ENCODE assay signal across 32 mouse cellular contexts in genomic region chr6:29777238-29777555, GRCm38 (mm10). TPM values are rescaled to one million over a fixed set of nuclear protein-coding genes. Genes with fewer than 3 reads are reported as not detected.
A peak's percentile ranks its signal among the peaks of the same experiment; 100 is the strongest.
DNase-seq lines count a peak whose midpoint lies in the region; ATAC-seq and TF ChIP-seq lines count a peak whose summit lies in the region.
"Had no signal": no experiment of that assay in that cellular context is flagged by ENCODE, and none has a peak within 500 bp of the region (broad histone marks: within the 10 kb centered on the region; RNA-seq: fewer than 3 reads in every experiment).

No protein-coding gene starts in this region.

- H3K79me2 ChIP-seq in MEL (ENCODE audit: control insufficient read depth, insufficient read depth, low read length, poor library complexity): peaks cover 11% of the 10 kb centered on the region

- TF ChIP-seq EP300 in MEL (IDR thresholded peaks at IDR 0.05; ENCODE audit: low read depth in 1 of 2, low read length in 2 of 2): no peak

- no peaks in the 10 kb centered on the region for H3K36me3 ChIP-seq in kidney, embryonic 14.5 days (ENCODE audit: control insufficient read depth, insufficient read depth, low read length)
- H3K36me3 ChIP-seq in MEL (ENCODE audit: control insufficient read depth in 1 of 2, insufficient read depth in 2 of 2, low read length in 2 of 2): peaks cover 0 to 50% of the 10 kb centered on the region in 2 experiments; a peak in 2 of 4 replicates
- H3K36me3 ChIP-seq in small intestine, adult 2 months (ENCODE audit: control insufficient read depth, insufficient read depth, low read length): peaks cover 1% of the 10 kb centered on the region; the same call in 1 of the 2 replicates
- H3K36me3 ChIP-seq: embryonic facial prominence, embryonic 15.5 days; forebrain, embryonic 12.5 days; hindbrain, embryonic 15.5 days; kidney, embryonic 15.5 days; midbrain, embryonic 13.5 days had no signal

- DNase-seq in kidney, adult 9 months: peak; percentile 73
- peak; percentile 36 for DNase-seq in A20 (ENCODE audit: low read depth, low spot score)
- peak; percentile 40 for DNase-seq in MEL (ENCODE audit: low read depth, low spot score)
- DNase-seq in embryo, embryonic 9.5 days (ENCODE audit: extremely low spot score): no peak
- DNase-seq: adrenal gland, postnatal 25 days; cerebellum, adult 18-20 months; cerebellum, postnatal 14 days; forebrain, postnatal 0 days; gastrocnemius, postnatal 14 days; heart, postnatal 14 days; lung, adult 18-20 months; lung, postnatal 4 days; right cerebral cortex, postnatal 25 days; spleen, adult 18-20 months; thymus, adult 18-20 months; thymus, postnatal 36 days had no signal

- H3K4me2 ChIP-seq in kidney, embryonic 14.5 days (replicated peaks; ENCODE audit: low read depth, low read length): no peak overlapping the region
- H3K4me2 ChIP-seq: embryonic facial prominence, embryonic 15.5 days; forebrain, embryonic 12.5 days; hindbrain, embryonic 15.5 days; kidney, embryonic 15.5 days; limb, embryonic 13.5 days; midbrain, embryonic 13.5 days had no signal

- no peak for TF ChIP-seq RAD21 in MEL (IDR thresholded peaks at IDR 0.05; ENCODE audit: low read depth, low read length)

- ATAC-seq in kidney, embryonic 14.5 days (ENCODE audit: low FRiP score, low TSS enrichment): no peak
- no peak for ATAC-seq in inflammation-experienced regulatory T-cells, adult 6 months
- ATAC-seq: forebrain, postnatal 0 days; lung, postnatal 0 days; midbrain, embryonic 13.5 days had no signal

- H3K27me3 ChIP-seq in kidney, embryonic 14.5 days (ENCODE audit: control insufficient read depth, insufficient read depth, low read length): no peaks in the 10 kb centered on the region
- no peaks in the 10 kb centered on the region for H3K27me3 ChIP-seq in MEL (ENCODE audit: control insufficient read depth in 1 of 2, insufficient read depth in 2 of 2, low read length in 2 of 2)
- H3K27me3 ChIP-seq in small intestine, adult 2 months (ENCODE audit: control insufficient read depth, insufficient read depth, low read length): no peaks in the 10 kb centered on the region
- H3K27me3 ChIP-seq: embryonic facial prominence, embryonic 15.5 days; forebrain, embryonic 12.5 days; hindbrain, embryonic 15.5 days; kidney, embryonic 15.5 days; limb, embryonic 13.5 days; megakaryocyte, embryonic 14.5 days; midbrain, embryonic 13.5 days had no signal

- no peak overlapping the region for H3K27ac ChIP-seq in kidney, embryonic 14.5 days (ENCODE audit: low read depth, low read length)
- H3K27ac ChIP-seq in MEL (ENCODE audit: control insufficient read depth, low read depth, low read length): peak overlapping the region; percentile 65
- H3K27ac ChIP-seq in small intestine, adult 2 months (ENCODE audit: insufficient read depth, low read depth, low read length): peak overlapping the region; percentile 27; the same call in 1 of the 2 replicates
- H3K27ac ChIP-seq: embryonic facial prominence, embryonic 10.5 days; embryonic facial prominence, embryonic 15.5 days; forebrain, embryonic 12.5 days; hindbrain, embryonic 10.5 days; hindbrain, embryonic 15.5 days; kidney, embryonic 15.5 days; limb, embryonic 13.5 days; midbrain, embryonic 13.5 days; stomach, postnatal 0 days had no signal

- no peak for TF ChIP-seq CTCF in MEL (IDR thresholded peaks at IDR 0.05 in 2 of 3, conservative IDR thresholded peaks at IDR 0.05 in 1 of 3; ENCODE audit: control insufficient read depth in 1 of 3, insufficient read depth in 1 of 3, low read depth in 2 of 3, low read length in 3 of 3, poor library complexity in 1 of 3, severe bottlenecking in 1 of 3)
- no peak for TF ChIP-seq CTCF in small intestine, adult 2 months (IDR thresholded peaks at IDR 0.05; ENCODE audit: extremely low read depth, insufficient read length, insufficient replicate concordance, low read depth, low read length)

- no peak overlapping the region for H3K9ac ChIP-seq in kidney, embryonic 14.5 days (ENCODE audit: low read depth, low read length)
- 0 out of 2 replicates have a peak overlapping the region, but pooled peaks have one; percentile 11 for H3K9ac ChIP-seq in MEL (ENCODE audit: control insufficient read depth, low read depth, low read length, poor library complexity, severe bottlenecking)
- H3K9ac ChIP-seq: embryonic facial prominence, embryonic 15.5 days; forebrain, embryonic 12.5 days; forebrain, postnatal 0 days; hindbrain, embryonic 15.5 days; kidney, embryonic 15.5 days; limb, embryonic 13.5 days; midbrain, embryonic 13.5 days had no signal

- TF ChIP-seq POLR2A in MEL (IDR thresholded peaks at IDR 0.05; ENCODE audit: control insufficient read depth in 1 of 2, insufficient read depth in 1 of 2, low read depth in 1 of 2, low read length in 2 of 2, poor library complexity in 1 of 2): no peak
- no peak for TF ChIP-seq POLR2A in small intestine, adult 2 months (IDR thresholded peaks at IDR 0.05; ENCODE audit: low read depth, low read length)

- H3K9me3 ChIP-seq in kidney, embryonic 14.5 days (ENCODE audit: control insufficient read depth, low read length): no peaks in the 10 kb centered on the region
- no peaks in the 10 kb centered on the region for H3K9me3 ChIP-seq in MEL (replicated peaks; ENCODE audit: insufficient read depth, low read length)
- H3K9me3 ChIP-seq: embryonic facial prominence, embryonic 10.5 days; embryonic facial prominence, embryonic 15.5 days; forebrain, embryonic 12.5 days; hindbrain, embryonic 10.5 days; hindbrain, embryonic 15.5 days; kidney, embryonic 15.5 days; limb, embryonic 13.5 days; megakaryocyte, embryonic 14.5 days; midbrain, embryonic 13.5 days had no signal

- no peak overlapping the region for H3K4me3 ChIP-seq in kidney, embryonic 14.5 days (ENCODE audit: low read length)
- peak overlapping the region; percentile 3 to 16; a peak in 3 of 4 replicates for H3K4me3 ChIP-seq in MEL (ENCODE audit: control insufficient read depth in 1 of 2, insufficient read depth in 1 of 2, low read depth in 2 of 2, low read length in 2 of 2)
- no peak overlapping the region for H3K4me3 ChIP-seq in small intestine, adult 2 months (ENCODE audit: low read depth, low read length)
- H3K4me3 ChIP-seq: embryonic facial prominence, embryonic 10.5 days; embryonic facial prominence, embryonic 15.5 days; forebrain, embryonic 12.5 days; hindbrain, embryonic 10.5 days; hindbrain, embryonic 15.5 days; kidney, embryonic 15.5 days; layer of hippocampus, adult 2 months; limb, embryonic 13.5 days; megakaryocyte, embryonic 14.5 days; midbrain, embryonic 13.5 days had no signal

- 59% methylated on average over 3 of the region's 3 CpGs for WGBS in kidney, embryonic 14.5 days
- 13% methylated on average over 3 of the region's 3 CpGs for WGBS in small intestine, adult 2 months

- 0 out of 2 replicates have a peak, but pooled peaks cover 3% of the 10 kb centered on the region for H3K4me1 ChIP-seq in kidney, embryonic 14.5 days (ENCODE audit: control insufficient read depth, insufficient read depth, low read length)
- H3K4me1 ChIP-seq in MEL (ENCODE audit: control insufficient read depth in 1 of 2, insufficient read depth in 2 of 2, low read length in 2 of 2): peaks cover 28 to 40% of the 10 kb centered on the region in 2 experiments
- H3K4me1 ChIP-seq in small intestine, adult 2 months (ENCODE audit: control insufficient read depth, insufficient read depth, insufficient read length, low read length): peaks cover 12% of the 10 kb centered on the region
- H3K4me1 ChIP-seq: embryonic facial prominence, embryonic 10.5 days; embryonic facial prominence, embryonic 15.5 days; forebrain, embryonic 12.5 days; hindbrain, embryonic 10.5 days; midbrain, embryonic 13.5 days had no signal

TF ChIP-seq in MEL, 35 proteins besides CTCF, POLR2A, EP300 and RAD21:
- TF ChIP-seq ZKSCAN1 (IDR thresholded peaks at IDR 0.05; ENCODE audit: low read depth, low read length): no peak
- TF ChIP-seq NELFE (IDR thresholded peaks at IDR 0.05; ENCODE audit: low read depth, low read length): no peak

RNA-seq across cellular contexts. Expression of gene Ahcyl2, which starts 9.4 kb away (rescaled TPM):
- polyA plus RNA-seq in kidney, embryonic 14.5 days (2014; fragmentation: Nextera tagmentation; extraction: Ambion mirVana): 13.7 and 17.2 TPM in 2 replicates
- 14.5 and 17.0 TPM in 2 replicates for total RNA-seq in MEL (2012; rRNA removed)
- polyA plus RNA-seq in MEL (2012; ENCODE audit: insufficient read depth in 1 of 2, insufficient read length in 2 of 2, low read depth in 1 of 2, low replicate concordance in 2 of 2, missing spikeins in 1 of 2): 10 to 100 TPM in 1 of 2 experiments, not detected in 1; 16.9 TPM
- polyA plus RNA-seq in small intestine, adult 2 months (2012; rRNA removed): 84.6 and 110 TPM in 2 replicates
- polyA plus RNA-seq in inflammation-experienced regulatory T-cells, adult 6 months (2017; shearing (Covaris generic)): 10 to 100 TPM; 28.9 to 79.9 (median 60.8) TPM

RNA-seq across cellular contexts. Expression of gene Smo, which starts 41.9 kb away (rescaled TPM):
- 53.4 and 70.4 TPM in 2 replicates for polyA plus RNA-seq in kidney, embryonic 14.5 days (2014; fragmentation: Nextera tagmentation; extraction: Ambion mirVana)
- total RNA-seq in MEL (2012; rRNA removed): 52.0 and 62.6 TPM in 2 replicates
- 10 to 100 TPM in 1 of 2 experiments, not detected in 1; 83.7 TPM for polyA plus RNA-seq in MEL (2012; ENCODE audit: insufficient read depth in 1 of 2, insufficient read length in 2 of 2, low read depth in 1 of 2, low replicate concordance in 2 of 2, missing spikeins in 1 of 2)
- 11.5 and 11.9 TPM in 2 replicates for polyA plus RNA-seq in small intestine, adult 2 months (2012; rRNA removed)
- not detected for polyA plus RNA-seq in inflammation-experienced regulatory T-cells, adult 6 months (2017; shearing (Covaris generic))
- total RNA-seq: monocyte, adult 5-6 weeks had no signal

Comparison
In these comparisons a context has a peak if more than half of its experiments do, and no peak if none do; other contexts are left out.
1. H3K4me3 ChIP-seq: peak in MEL (2 of 2); none in kidney, embryonic 14.5 days (single experiment) and small intestine, adult 2 months (single experiment).